Mouse (Mus musculus) thymus, postnatal 4 days (tissue): ENCODE measurements at regions not wholly inside any gene's neighbourhood (a gene's known extent, or its start where the extent isn't known, plus 50 kb on each side); places are given as distances from the start of the nearest gene placed in this dataset.
"Not testable (repeated sequence)": the region's sequence is repeated elsewhere in the genome, so short reads cannot be mapped to it uniquely, and the experiment has no call there.

ENCODE experiments used
- DNase-seq: peaks from one replicate; pipeline ENCODE4 v3.0.0; 2021

DNA sequence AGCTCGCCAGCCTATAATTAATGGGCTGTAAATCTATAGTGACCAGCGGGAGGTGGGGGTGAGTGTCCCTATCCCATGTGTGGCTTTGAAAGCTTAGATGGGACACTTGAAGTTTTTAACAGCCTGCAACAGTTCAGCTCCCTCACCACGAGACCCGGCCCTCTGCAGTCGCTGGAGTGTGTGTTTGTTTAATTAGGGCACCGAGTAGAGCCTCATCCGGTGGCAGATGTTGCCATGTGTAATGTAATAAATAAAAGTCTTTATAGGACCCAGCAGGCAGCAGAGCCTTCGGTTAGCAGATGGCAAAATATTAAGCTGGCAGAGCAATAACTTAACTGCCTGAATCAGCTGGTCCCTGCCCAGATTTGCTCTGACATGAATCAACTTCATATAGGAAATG lies 177.1 kb downstream of the Nucb2 start:
- no peak for DNase-seq

GRCm38 (mm10) chr7:116700409-116700808 lies 196.2 kb downstream of the Nucb2 start:
- DNase-seq: no peak

DNA sequence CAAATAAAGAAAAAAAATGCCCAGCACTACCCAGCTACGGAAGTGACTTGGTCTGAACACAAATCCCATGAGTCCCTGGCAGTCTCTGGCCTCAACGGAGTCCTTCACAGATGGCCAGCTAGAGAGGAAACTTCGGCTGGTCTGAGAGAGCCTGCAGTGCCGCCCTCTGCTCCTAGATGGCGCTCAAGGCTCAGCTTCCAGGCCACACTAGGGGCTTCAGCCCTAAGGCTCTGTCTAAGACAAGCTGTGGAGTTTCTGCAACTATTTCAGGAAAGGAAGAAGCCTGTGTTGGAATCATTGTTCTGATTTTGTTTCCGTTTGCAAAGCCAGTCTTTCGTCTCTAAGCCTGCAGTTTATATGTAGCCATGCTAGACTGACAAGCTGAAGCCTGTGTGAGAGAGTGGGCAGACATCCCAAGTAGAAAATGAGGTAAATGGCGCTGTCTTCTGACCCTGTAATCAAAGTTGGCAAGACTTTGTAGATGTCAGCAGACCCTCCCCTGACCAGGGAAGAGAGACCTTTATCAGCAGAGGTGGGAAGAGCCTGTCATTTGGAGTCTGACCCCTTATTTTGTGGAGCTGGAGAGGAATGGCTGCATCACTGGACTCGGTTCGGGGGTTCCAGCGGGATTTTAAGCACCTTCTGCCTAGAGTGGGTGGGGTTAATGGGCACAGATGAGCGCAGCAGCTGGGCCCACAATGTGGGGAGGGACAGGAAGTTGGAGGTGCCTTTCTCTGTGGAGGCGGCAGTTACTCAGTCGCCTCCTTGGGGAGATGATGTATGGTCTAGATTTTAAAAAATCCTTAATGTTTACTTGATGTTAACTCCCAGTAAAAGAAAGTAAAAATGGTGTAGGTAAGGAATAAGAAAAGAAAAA lies 197.5 kb downstream of the Nucb2 start:
- peak; percentile 66 for DNase-seq

DNA sequence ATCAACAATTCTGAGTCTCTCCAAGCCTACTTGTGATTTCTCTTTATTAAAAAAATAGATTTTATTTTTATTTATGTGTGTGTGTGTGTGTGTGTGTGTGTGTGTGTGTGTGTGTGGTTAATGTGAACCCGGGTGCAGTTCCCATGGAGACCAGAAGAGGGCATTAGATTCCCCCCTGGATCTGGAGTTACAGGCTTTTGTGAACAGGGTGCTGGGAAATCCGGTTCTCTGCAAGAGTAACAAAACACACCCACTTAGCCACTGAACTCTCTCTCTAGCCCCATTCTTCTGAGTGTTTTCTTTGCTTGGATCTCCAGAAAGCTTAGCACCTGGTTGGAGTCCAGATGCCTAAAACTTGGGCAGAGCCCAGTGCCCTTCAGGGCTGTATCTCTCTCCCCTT lies 198.4 kb downstream of the Nucb2 start:
- DNase-seq: no peak

- DNase-seq: no peak
Measured at GRCm38 (mm10) chr7:116711541-116711940, 207.4 kb downstream of the Nucb2 start.

- no peak for DNase-seq
Measured at GRCm38 (mm10) chr7:116713200-116713599, 209.0 kb downstream of the Nucb2 start.

DNA sequence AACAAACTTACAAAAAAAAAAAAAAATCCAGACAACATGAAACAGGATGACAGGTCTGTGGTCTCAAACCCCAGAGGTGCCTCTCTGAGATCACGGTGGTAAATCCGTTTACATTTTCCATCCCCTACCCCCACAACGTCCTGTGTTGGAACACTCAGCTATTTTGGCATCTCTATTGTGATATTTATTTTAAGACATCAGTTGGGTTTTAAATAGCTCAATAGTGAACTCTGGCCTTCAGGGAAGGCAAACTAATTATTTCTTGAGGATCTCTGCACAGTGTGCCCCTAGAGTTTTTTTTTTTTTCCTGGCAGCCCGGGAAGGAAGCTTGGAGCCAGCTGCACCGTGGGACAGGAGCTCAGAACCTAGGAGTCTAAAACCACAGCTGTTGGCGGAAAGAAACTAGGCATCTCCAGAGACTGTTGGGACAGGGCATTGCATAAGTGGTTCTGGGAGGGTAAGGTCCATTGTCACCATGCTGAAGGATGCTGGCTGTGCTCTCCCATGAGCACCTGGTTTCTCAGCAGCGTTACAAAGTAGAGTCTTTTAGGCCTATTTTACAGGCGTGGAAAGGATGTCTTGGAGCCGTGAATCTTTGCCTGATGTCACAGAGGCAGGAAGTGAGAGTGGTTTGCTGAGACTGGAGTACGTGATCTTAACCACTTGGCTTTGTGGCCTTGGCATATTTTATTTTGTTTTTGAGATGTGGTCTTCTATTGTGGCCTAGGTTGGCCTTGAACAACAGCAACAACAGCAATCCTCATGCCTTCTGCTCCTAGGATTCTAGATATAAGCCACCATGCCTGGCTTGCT lies 211.3 kb downstream of the Nucb2 start:
- DNase-seq: no peak

GRCm38 (mm10) chr7:116728379-116728778 lies 224.2 kb downstream of the Nucb2 start:
- no peak for DNase-seq

GRCm38 (mm10) chr7:116729795-116730194 lies 225.6 kb downstream of the Nucb2 start:
- no peak for DNase-seq

DNA sequence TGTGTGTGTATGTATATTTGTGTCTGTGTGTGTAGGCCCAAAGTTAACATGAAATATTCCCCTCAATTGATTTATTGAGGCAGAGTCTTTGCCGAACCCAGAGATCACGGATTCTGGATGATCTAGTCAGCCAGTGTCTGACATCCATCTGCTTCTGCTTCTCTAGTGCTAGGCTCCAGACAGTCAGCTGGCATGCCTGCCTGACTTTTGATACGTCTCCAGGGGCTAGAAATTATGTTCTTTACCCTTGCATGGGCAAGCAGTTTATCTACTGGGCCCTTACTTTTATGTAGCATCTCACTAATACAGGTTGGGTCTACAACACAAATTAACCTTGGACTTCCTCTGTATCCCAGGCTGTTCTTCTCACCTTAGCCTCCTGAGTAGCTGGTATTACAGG lies 231.5 kb downstream of the Nucb2 start:
- no peak for DNase-seq

DNA sequence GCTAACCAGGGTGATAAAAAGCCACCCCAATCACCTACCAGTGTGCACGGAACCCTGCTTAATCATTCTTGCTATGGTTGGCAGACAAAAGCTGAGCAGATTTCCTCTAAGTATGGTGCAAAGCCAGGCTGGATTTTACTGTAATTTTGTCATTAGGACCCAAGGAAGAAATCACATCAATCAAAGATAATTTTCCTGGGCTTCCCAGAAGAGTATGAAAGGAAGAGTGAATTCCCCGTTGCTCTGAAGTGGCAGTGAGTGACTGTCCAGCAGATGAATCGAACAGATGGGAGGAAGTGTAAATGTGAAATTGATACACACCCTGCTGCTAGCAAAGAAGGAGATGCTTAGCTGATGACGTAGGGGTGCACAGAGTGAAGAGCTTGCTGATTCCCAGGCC lies 232.2 kb downstream of the Nucb2 start:
- no peak for DNase-seq

GRCm38 (mm10) chr7:116738009-116738408 lies 233.8 kb downstream of the Nucb2 start:
- DNase-seq: no peak

GRCm38 (mm10) chr7:116754556-116754955 lies 250.4 kb downstream of the Nucb2 start:
- DNase-seq: no peak

GRCm38 (mm10) chr7:116792181-116792580 lies 288.0 kb downstream of the Nucb2 start:
- not testable (repeated sequence) for DNase-seq

GRCm38 (mm10) chr7:116808475-116808874 lies 304.3 kb downstream of the Nucb2 start:
- no peak for DNase-seq

- DNase-seq: no peak
Measured at GRCm38 (mm10) chr7:116816494-116816893, 312.3 kb downstream of the Nucb2 start.

DNA sequence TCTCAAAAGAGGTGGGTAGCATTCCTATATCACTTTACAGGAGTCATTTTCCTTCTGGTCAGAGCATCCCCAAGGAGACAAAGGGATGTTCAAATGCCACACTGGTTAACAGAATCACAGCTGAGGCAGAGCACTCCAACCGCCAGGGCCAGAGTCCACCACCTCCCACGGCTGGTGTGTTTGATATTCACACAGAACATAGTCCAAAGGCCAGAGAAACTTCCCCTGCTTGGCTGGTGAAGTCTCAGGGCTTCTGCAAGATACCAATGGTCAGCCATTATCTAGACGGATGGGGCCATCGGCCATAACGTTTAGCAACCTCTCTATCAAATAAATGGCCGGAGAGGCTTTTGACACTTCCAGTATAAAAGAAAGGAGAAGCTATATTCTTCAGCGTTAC lies 313.8 kb downstream of the Nucb2 start:
- no peak for DNase-seq

DNA sequence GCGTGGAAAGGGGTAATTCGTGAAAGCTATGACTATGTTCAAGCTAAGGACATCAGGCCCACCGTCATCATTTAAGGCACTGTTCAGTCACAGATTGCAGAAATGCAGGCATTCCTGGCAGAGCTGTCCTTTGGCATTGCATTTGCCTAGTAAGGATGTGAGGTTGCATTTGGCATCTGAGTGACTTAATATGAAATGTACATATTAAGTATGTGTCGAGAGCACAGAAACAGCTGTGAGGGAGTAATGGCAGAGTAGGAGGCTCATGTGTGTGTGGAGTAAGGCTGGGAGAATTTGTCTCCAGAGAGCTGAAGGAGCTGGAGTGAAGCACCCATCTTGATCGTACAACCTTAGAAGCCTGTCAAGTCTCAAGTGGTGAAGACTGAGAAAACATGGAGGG lies 316.4 kb downstream of the Nucb2 start:
- no peak for DNase-seq

DNA sequence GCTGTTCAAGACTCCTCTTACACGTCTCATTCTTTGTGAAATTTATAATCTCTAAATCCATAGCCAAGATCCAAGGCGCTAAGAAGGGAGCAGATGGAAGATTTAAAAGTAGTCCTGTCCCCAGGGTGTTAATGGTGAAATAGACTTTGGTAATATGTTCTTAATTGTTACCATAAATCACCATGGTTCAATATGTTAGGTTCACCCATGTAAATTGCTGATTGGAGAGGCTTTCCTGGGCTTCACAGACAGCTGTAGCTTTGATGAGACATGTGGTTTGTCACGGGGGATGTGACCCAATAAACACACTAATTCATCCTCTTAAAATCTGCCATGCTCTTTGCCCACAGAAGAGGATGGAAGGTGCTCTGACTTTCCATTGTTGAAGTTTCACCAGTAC lies 338.7 kb downstream of the Nucb2 start:
- DNase-seq: no peak

GRCm38 (mm10) chr7:116847846-116848730 lies 343.9 kb downstream of the Nucb2 start:
- DNase-seq: no peak

DNA sequence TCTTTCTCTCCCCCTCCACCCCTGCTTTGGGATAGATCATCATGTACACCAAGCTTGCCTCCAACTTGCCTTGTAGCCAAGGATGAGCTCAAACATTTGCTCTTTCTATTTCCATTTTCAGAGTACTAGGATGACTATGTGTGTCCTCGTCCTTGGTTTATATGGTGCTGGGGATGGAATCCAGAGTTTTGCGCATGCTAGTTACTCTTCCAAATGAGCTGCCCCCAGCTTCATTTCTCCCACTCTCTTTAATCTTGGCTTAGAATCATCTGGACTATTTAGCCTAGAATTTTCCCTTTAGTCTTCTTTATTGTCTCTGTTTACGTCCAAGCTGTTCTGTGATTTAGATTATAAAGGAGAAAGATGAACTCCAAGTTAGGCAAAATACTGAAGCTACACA lies 349.2 kb downstream of the Nucb2 start:
- DNase-seq: no peak

DNA sequence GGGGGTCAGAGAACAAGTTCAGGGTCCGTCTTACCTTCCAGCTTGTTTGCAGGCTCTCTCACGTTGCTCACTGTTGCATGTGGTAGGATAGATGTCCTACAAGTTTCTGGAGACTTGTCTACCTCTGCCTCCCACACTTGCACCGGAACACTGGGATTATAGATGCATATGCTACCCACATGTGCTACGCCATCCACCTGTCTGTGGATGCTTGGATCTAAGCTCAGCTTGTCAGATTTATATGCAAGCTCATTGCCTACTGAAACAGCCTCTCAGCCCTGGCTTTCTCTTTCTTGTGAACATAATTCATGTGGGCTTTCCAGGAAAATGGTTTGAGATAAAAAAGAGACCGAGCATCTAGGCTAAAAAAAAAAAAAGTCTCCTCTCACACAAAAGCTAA lies 353.0 kb downstream of the Nucb2 start:
- no peak for DNase-seq

DNA sequence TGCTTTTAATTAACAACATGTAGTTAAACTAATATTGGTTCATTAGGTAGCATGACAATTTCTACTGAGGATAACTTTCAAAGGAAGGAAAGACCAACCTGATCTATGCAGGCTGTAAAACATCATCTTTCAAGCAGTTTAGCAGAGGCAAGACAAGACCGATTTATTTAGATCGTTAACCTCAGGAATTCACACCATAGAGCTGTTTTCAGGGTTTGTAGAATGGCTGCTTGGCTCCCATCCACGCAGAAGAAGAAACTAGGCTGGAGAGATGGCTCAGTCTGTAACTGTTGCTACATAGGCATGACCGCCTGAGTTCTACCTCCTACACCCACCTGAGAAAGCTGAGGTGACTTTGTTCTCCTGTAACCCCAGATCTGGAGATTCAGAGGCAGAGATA lies 353.6 kb downstream of the Nucb2 start:
- DNase-seq: no peak
